Mouse (Mus musculus) kidney, postnatal 0 days (tissue): Measurements from ENCODE around the gene Ier5. TPM values are rescaled to one million over a fixed set of nuclear protein-coding genes. Genes with fewer than 3 reads are reported as not detected.

Source experiments
- ATAC-seq: fragments of 200-750 bp; cut with Nextera tagmentation; replicated peaks from 2 replicates; pipeline ENCODE4 v1.8.0; 2017; ENCODE audit warnings: low read depth, moderate number of reproducible peaks, moderate TSS enrichment, moderate library complexity; ENCODE audit not compliant: low FRiP score
- DNase-seq: peaks from one replicate; pipeline ENCODE4 v3.0.0-alpha.2; 2016; ENCODE audit warnings: low spot score
- H3K27ac ChIP-seq: fragments of 300-500 bp; sonication (generic); 2 replicates; pipeline ENCODE4 v1.5.1; 2014; ENCODE audit warnings: mild to moderate bottlenecking
- H3K27me3 ChIP-seq: fragments of 300-500 bp; sonication (generic); 2 replicates; pipeline ENCODE4 v1.6.1; 2014; ENCODE audit warnings: low read length, mixed read lengths; ENCODE audit not compliant: insufficient read depth
- H3K36me3 ChIP-seq: fragments of 300-500 bp; sonication (generic); 2 replicates; pipeline ENCODE4 v1.6.1; 2014; ENCODE audit warnings: low read length, mixed read lengths; ENCODE audit not compliant: insufficient read depth
- H3K4me1 ChIP-seq: fragments of 300-500 bp; sonication (generic); replicated peaks from 2 replicates; pipeline ENCODE4 v1.6.1; 2014; ENCODE audit warnings: antibody characterized with exemption, low read length, mixed read lengths; ENCODE audit not compliant: insufficient read depth
- H3K4me2 ChIP-seq: fragments of 300-500 bp; sonication (generic); 2 replicates; pipeline ENCODE4 v1.6.1; 2014; ENCODE audit warnings: mild to moderate bottlenecking, low read length, moderate library complexity, mixed read lengths
- H3K4me3 ChIP-seq: fragments of 300-500 bp; sonication (generic); replicated peaks from 2 replicates; pipeline ENCODE4 v1.5.1; 2014; ENCODE audit warnings: low read depth, low read length
- H3K9ac ChIP-seq: fragments of 300-500 bp; sonication (generic); 2 replicates; pipeline ENCODE4 v1.6.1; 2014; ENCODE audit warnings: low read depth, low read length
- H3K9me3 ChIP-seq: fragments of 300-500 bp; sonication (generic); replicated peaks from 2 replicates; pipeline ENCODE4 v1.6.1; 2016; ENCODE audit warnings: low read length, inconsistent platforms, mixed read lengths
- CTCF ChIP-seq: IDR thresholded peaks from 2 replicates; pipeline ENCODE4 v1.5.1; 2016; ENCODE audit warnings: antibody characterized with exemption, low read depth, mild to moderate bottlenecking, moderate library complexity
- WGBS: fragments of 180-500 bp; shearing (Covaris S2); extraction: QIAGEN DNeasy Blood & Tissue Kit; methylation state at CpG from one replicate; pipeline ENCODE4 v1.1.7; 2014; 5-methylcytosine and 5-hydroxymethylcytosine counted together
- polyA plus RNA-seq: library from polyadenylated mRNA; unstranded; fragments of >200 nt; fragmentation: Nextera tagmentation; extraction: Ambion mirVana; gene quantifications from 2 replicates; pipeline ENCODE4 v1.2.1, GENCODE M21; 2015

The Ier5 gene
- polyA plus RNA-seq, 1 experiment from 2014 or later = 11.4 TPM

DNA sequence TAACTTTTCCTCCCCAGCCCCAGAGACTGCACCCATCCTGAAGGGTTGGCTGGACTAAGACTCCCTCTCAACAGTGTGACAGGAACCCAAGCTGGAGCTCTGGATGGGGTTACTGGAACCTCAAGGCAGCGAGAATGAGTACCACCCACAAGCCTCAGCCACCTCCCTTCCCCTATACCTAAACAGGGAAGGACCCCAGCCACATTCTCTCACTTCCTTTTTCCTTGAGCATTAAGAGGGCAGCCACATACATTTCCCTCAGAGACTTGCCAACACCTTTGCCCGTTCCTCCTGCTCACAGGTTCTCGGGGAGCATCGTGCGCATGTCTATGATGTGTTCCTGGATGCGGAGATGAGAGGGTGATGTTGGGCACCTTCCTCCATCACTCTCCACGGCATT, 37.4 kb downstream of the Ier5 start:
- Histone ChIP-seq H3K27me3 (no peaks in the 10 kb centered on the region), H3K4me1 (0 out of 2 replicates have a peak, but pooled peaks cover 8% of the 10 kb centered on the region), H3K4me2 (no peak overlapping the region), H3K9ac (no peak overlapping the region), H3K9me3 (no peaks in the 10 kb centered on the region), H3K4me3 (no peak overlapping the region), H3K36me3 (no peaks in the 10 kb centered on the region), H3K27ac (no peak overlapping the region)
- 86% methylated on average over 7 of the region's 7 CpGs for WGBS
- DNase-seq (no peak), ATAC-seq (no peak)
- no peak for TF ChIP-seq CTCF

DNA sequence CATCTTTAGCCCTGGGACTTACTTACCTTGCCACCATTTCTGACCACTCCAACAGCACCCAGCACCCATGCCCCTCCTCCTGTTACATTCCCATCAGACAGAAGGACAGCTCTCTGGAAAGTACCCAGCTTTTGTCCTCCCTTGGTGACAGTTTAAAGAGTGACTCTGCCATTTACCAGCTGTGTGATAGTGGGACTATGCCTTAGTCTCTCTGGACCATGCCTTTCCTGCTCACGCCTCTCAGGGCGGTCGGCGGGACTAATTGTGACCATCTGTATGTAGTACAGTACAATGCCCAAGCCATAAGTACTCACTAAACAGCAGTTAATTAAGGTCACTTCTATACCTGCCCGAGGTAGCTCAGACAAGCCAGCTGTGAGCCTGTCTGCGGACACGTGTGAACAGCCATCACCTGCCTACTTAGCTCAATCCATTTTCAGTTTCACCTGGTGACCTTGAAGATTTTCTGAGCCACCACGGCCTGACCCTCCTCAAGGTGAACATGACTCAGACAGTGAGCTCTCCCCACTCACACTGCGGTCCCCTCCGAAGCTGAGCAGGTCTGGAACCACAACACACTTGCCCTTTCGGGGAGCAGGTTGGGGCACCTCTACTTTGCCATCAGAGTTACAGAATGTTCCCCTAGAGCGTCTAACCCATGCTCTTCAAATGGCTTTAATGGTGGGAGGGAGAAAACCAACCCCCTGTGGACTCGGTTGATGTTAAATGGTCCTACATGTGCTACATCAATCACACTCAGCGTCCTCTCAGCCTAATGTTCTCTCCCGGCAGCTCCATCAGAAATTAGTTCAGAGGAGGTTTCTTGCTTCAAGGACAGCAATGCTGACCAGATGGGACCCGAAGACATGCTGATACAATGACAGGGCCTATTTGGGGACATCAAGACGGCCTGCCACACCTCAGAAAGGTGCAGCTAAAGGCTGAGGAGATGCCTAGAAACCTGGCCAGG, 38.3 kb downstream of the Ier5 start:
- H3K27me3 ChIP-seq = no peaks in the 10 kb centered on the region

DNA sequence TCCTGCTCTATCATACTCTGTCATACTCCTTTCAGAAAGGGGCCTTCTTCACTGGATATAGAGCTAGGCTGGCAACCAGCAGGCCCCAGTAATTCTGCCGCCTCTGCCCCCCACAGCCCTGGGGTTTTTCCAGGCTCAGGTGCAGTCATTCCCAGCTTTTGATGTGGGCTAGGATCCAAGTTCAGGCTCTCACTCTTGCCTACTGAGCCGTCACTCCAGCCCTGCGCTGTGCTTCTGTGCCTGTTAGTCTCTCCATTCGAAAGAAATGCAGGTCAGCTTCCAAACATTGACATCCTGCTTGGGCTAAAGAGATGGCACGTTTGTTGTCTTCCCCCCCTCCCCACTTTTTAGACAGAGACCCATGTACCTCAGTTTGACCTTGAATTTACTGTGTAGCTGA, 39.2 kb downstream of the Ier5 start:
- no peak for ATAC-seq
- Histone ChIP-seq H3K4me3 (no peak overlapping the region), H3K27ac (no peak overlapping the region), H3K27me3 (no peaks in the 10 kb centered on the region), H3K4me2 (no peak overlapping the region), H3K9ac (no peak overlapping the region), H3K36me3 (no peaks in the 10 kb centered on the region), H3K4me1 (0 out of 2 replicates have a peak, but pooled peaks cover 8% of the 10 kb centered on the region), H3K9me3 (no peaks in the 10 kb centered on the region)
- WGBS = 53% methylated on average over 5 of the region's 5 CpGs
- DNase-seq = no peak
- TF ChIP-seq CTCF = no peak

More for the DNA sequence above, 38.3 kb downstream of the Ier5 start:
- no peak for TF ChIP-seq CTCF
- Histone ChIP-seq H3K36me3 (no peaks in the 10 kb centered on the region), H3K4me1 (0 out of 2 replicates have a peak, but pooled peaks cover 8% of the 10 kb centered on the region), H3K9me3 (no peaks in the 10 kb centered on the region), H3K9ac (no peak overlapping the region), H3K4me3 (no peak overlapping the region), H3K27ac (no peak overlapping the region), H3K4me2 (no peak overlapping the region)
- DNase-seq = no peak
- WGBS = 80% methylated on average over 17 of the region's 17 CpGs
- no peak for ATAC-seq

DNA sequence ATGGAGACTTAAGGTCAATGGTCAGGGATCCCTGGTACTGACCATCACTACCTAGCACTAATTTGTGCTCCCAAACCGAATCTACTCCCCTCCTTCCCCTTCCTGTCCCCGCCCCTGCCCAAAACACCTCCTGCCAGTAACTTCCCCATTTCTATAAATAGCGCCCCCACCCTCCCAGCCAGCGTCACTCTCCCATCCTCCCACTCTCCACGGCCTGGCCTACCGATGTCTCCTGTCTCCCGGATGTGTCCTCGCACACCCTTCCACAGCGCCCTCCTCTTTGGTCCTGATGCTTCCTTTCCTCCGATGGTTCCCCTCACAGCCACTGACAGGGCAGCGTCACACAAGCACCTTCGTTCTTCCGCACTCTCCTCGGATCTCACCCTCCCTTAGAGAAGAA, 39.9 kb downstream of the Ier5 start:
- Histone ChIP-seq H3K4me3 (no peak overlapping the region), H3K4me1 (0 out of 2 replicates have a peak, but pooled peaks cover 8% of the 10 kb centered on the region), H3K4me2 (no peak overlapping the region), H3K27me3 (no peaks in the 10 kb centered on the region), H3K36me3 (no peaks in the 10 kb centered on the region), H3K9me3 (no peaks in the 10 kb centered on the region), H3K9ac (no peak overlapping the region), H3K27ac (no peak overlapping the region)
- peak; percentile 9; the same call in 1 of the 2 replicates for TF ChIP-seq CTCF
- DNase-seq = peak; percentile 71
- 0 out of 2 replicates have a peak, but pooled peaks have one; percentile 25 for ATAC-seq
- WGBS = 17% methylated on average over 14 of the region's 14 CpGs

DNA sequence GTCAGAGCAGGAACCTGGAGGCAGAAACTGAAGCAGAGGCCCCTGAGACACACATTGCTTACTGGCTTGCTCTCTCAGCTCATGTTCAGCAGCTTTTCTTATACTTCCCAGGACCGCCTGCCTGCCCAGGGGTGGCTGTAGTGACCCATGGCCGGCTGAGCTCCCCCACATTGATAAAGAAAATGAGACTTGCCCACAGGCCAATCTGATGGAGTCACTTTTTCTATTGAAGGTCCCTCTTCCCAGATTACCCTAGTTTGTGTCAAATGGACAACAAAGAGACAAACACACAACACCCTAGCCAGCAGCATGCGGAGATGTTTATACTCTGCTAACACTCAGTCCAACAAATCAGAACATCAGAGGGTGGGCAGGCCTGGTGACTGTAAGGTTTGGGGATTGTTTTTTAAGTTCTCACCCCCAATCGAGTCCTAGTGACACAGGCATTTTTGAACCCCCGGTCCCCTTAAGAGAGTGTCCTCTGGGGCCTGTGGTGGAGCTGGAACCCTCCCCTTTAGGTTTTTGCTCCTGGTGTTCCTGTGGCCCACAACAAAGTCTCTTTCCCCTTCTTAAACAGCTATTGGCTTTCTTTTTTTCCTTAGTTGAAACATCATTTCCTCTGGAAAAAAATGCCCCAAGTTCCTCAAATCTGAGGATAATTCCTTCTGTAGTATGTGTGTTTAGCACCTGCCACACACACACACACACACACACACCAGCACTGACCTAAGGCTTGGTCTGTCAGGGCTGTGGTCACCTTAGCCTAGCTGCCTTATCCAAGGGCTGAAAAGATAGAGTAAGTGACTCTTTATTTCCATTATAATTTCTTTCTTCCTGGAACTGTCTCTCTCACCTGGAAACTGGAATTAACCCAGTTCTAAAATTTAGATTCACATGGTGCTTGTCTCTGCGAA, 41.1 kb downstream of the Ier5 start:
- Histone ChIP-seq H3K4me2 (no peak overlapping the region), H3K9me3 (no peaks in the 10 kb centered on the region), H3K27ac (peak overlapping the region; percentile 10; the same call in 1 of the 2 replicates), H3K36me3 (no peaks in the 10 kb centered on the region), H3K4me3 (no peak overlapping the region), H3K4me1 (0 out of 2 replicates have a peak, but pooled peaks cover 3% of the 10 kb centered on the region), H3K27me3 (no peaks in the 10 kb centered on the region), H3K9ac (no peak overlapping the region)
- no peak for TF ChIP-seq CTCF
- ATAC-seq (no peak), DNase-seq (no peak)
- 64% methylated on average over 6 of the region's 6 CpGs for WGBS

DNA sequence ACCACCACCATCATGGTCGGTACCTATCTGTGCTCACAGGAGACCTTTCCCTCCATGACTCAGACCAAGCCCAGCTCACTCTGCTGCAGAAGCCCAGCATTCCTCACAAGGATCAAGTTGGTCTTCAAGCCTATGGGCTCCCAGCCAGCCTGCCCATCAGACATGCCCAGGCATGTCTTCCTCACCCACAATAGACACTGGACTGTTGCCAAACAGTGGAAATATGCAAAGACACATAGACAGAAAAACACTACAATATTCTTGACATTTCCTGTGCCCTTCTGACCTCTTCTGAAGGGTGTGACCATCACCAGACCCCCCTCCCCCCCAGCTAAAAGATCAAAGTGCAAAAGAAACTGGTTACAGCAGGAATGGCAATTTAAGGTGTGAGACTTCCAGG, 43.3 kb downstream of the Ier5 start:
- no peaks in the 10 kb centered on the region for H3K9me3 ChIP-seq
- TF ChIP-seq CTCF = no peak
- no peak for ATAC-seq
- no peak for DNase-seq
- H3K27me3 ChIP-seq = no peaks in the 10 kb centered on the region
- WGBS = 95% methylated on average over 1 of the region's 1 CpGs
- H3K27ac ChIP-seq = no peak overlapping the region
- H3K4me2 ChIP-seq = no peak overlapping the region
- H3K4me3 ChIP-seq = no peak overlapping the region
- no peak overlapping the region for H3K9ac ChIP-seq
- no peaks in the 10 kb centered on the region for H3K36me3 ChIP-seq
- H3K4me1 ChIP-seq = peaks cover 13% of the 10 kb centered on the region
